Mouse (Mus musculus): Measurements from ENCODE around the gene Smarcd2. TPM values are rescaled to one million over a fixed set of nuclear protein-coding genes. Genes with fewer than 3 reads are reported as not detected.

Gene Smarcd2
- polyA plus RNA-seq, 1 experiment from 2014 or later: 58.1 TPM

DNA sequence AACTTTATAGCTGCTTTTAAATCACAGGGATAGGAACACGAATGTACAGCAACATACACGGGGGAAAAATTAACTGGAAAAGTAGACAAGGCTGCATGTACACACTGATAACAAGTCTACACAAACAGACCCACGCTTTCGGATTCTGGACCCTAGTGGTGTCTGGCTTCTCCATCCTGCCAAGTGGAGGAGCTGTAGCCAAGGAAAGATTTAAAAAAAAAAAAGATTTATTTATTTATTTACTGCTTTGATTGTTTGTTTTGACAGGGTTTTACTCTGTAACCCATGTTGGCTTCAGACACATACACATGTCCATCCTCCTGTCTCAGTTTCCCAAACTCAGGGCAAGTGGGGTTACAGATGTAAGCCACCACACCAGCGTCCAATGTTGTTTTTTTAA is 34.7 kb upstream of the Smarcd2 start:
- Histone ChIP-seq H3K27me3 (ENCODE audit: control insufficient read depth, insufficient read depth, low read length) (no peaks in the 10 kb centered on the region), H3K4me3 (replicated peaks; ENCODE audit: low read length) (no peak overlapping the region), H3K27ac (ENCODE audit: low read length) (no peak overlapping the region), H3K36me3 (ENCODE audit: control insufficient read depth, insufficient read depth, low read length) (no peaks in the 10 kb centered on the region), H3K9ac (ENCODE audit: low read length) (no peak overlapping the region), H3K4me1 (ENCODE audit: control insufficient read depth, insufficient read depth, low read length) (no peaks in the 10 kb centered on the region), H3K9me3 (replicated peaks; ENCODE audit: control insufficient read depth, low read length) (no peaks in the 10 kb centered on the region), H3K4me2 (ENCODE audit: low read depth, low read length) (no peak overlapping the region)
- no peak for ATAC-seq (ENCODE audit: insufficient read depth, low FRiP score)
- 59% methylated on average over 5 of the region's 5 CpGs for WGBS

DNA sequence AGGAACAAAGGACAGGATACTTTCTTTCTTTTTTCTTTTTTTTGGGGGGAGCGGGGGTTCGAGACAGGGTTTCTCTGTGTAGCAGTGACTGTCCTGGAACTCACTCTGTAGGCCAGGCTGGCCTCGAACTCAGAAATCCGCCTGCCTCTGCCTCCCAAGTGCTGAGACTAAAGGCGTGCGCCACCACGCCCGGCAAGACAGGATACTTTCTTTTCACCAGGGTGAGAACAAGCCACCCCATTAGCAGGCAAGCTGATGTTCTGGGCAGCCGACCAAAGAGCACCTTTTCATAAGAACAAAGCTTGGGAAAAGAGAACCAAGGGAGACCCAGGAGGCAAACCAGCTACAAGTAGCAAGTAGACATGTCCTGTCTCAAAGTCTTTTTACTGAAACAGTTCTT is 34.0 kb upstream of the Smarcd2 start:
- no peak overlapping the region for H3K27ac ChIP-seq (ENCODE audit: low read length)
- H3K9me3 ChIP-seq (replicated peaks; ENCODE audit: control insufficient read depth, low read length): no peaks in the 10 kb centered on the region
- H3K36me3 ChIP-seq (ENCODE audit: control insufficient read depth, insufficient read depth, low read length): no peaks in the 10 kb centered on the region
- no peaks in the 10 kb centered on the region for H3K27me3 ChIP-seq (ENCODE audit: control insufficient read depth, insufficient read depth, low read length)
- H3K9ac ChIP-seq (ENCODE audit: low read length): no peak overlapping the region
- no peak overlapping the region for H3K4me2 ChIP-seq (ENCODE audit: low read depth, low read length)
- WGBS: 80% methylated on average over 9 of the region's 9 CpGs
- no peaks in the 10 kb centered on the region for H3K4me1 ChIP-seq (ENCODE audit: control insufficient read depth, insufficient read depth, low read length)
- no peak for ATAC-seq (ENCODE audit: insufficient read depth, low FRiP score)
- no peak overlapping the region for H3K4me3 ChIP-seq (replicated peaks; ENCODE audit: low read length)

DNA sequence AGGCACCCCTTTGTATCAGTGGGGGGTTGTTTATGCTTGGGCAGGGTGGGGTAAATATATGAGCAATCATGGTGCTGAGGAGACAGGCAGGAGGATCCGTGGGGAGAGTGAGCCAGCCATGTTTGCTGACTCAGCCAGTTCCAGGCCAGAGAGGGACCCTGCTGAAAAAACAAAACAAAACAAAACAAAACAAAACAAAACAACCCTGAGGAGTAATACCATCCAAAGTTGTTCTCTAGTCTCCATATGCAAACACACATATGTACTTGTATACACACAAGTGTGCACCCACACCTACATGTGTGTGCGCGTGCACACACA is 33.3 kb upstream of the Smarcd2 start:
- no peak overlapping the region for H3K4me3 ChIP-seq (replicated peaks; ENCODE audit: low read length)
- H3K27ac ChIP-seq (ENCODE audit: low read length): no peak overlapping the region
- ATAC-seq (ENCODE audit: insufficient read depth, low FRiP score): no peak
- WGBS: 74% methylated on average over 3 of the region's 3 CpGs
- H3K36me3 ChIP-seq (ENCODE audit: control insufficient read depth, insufficient read depth, low read length): no peaks in the 10 kb centered on the region
- no peaks in the 10 kb centered on the region for H3K4me1 ChIP-seq (ENCODE audit: control insufficient read depth, insufficient read depth, low read length)
- H3K27me3 ChIP-seq (ENCODE audit: control insufficient read depth, insufficient read depth, low read length): no peaks in the 10 kb centered on the region
- H3K4me2 ChIP-seq (ENCODE audit: low read depth, low read length): no peak overlapping the region
- no peaks in the 10 kb centered on the region for H3K9me3 ChIP-seq (replicated peaks; ENCODE audit: control insufficient read depth, low read length)
- no peak overlapping the region for H3K9ac ChIP-seq (ENCODE audit: low read length)

DNA sequence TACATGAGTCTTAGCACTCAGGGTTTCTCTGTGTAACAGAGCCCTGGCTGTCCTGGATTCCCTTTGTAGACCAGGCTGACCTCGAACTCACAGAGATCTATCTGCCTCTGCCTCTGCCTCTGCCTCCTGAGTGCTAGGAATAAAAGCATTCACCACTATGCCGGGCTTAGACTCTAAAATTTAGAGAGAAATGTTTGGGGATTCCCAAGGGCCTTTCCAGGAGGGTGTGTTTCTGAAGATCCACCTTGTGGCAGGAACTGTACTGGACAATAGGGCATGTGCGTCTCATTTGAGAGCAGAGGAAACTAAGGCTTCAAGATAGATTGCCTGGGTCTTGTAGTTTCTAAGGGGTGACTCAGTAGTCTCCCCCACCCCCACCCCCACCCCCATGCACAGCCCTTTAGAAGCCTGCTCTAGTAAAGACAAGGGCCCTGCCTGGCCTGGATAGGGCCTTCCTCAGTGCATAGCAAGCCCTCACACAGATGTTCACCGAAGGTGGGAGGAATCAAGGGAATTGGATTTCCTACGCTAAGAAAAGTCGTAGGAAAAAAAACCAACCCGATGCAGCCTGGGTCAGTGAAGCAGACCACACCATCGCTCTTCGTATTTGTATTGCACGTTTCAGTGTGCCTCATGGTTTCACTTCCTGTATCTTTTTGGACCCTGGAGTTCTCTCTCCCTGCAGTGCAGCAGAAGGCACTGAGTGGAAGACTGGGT is 32.7 kb upstream of the Smarcd2 start:
- Histone ChIP-seq H3K36me3 (ENCODE audit: control insufficient read depth, insufficient read depth, low read length) (no peaks in the 10 kb centered on the region), H3K4me2 (ENCODE audit: low read depth, low read length) (no peak overlapping the region), H3K4me3 (replicated peaks; ENCODE audit: low read length) (no peak overlapping the region), H3K9me3 (replicated peaks; ENCODE audit: control insufficient read depth, low read length) (no peaks in the 10 kb centered on the region), H3K9ac (ENCODE audit: low read length) (no peak overlapping the region), H3K4me1 (ENCODE audit: control insufficient read depth, insufficient read depth, low read length) (no peaks in the 10 kb centered on the region), H3K27ac (ENCODE audit: low read length) (no peak overlapping the region), H3K27me3 (ENCODE audit: control insufficient read depth, insufficient read depth, low read length) (no peaks in the 10 kb centered on the region)
- 74% methylated on average over 10 of the region's 10 CpGs for WGBS
- no peak for ATAC-seq (ENCODE audit: insufficient read depth, low FRiP score)

DNA sequence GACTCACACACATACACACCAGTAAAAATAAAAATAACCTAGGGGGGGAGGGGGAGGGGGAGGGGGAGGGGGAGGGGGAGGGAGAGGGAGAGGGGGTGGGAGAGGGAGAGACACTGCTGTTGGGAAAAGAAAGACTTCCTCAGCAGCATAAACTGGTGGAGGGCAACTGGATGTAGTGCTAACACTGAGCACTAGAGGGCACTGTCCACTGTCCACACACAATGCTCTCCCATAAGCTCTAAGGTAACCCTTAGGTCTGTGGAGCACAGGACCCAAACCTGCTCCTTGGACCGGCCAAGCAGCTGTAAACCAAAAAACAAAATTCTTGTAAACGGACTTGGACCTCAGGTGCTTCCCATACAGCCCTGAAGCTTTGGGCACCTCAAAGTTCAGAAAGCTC is 29.9 kb upstream of the Smarcd2 start:
- no peaks in the 10 kb centered on the region for H3K36me3 ChIP-seq (ENCODE audit: control insufficient read depth, insufficient read depth, low read length)
- no peak overlapping the region for H3K4me3 ChIP-seq (replicated peaks; ENCODE audit: low read length)
- H3K9me3 ChIP-seq (replicated peaks; ENCODE audit: control insufficient read depth, low read length): no peaks in the 10 kb centered on the region
- WGBS: 14% methylated on average over 2 of the region's 2 CpGs
- no peak for ATAC-seq (ENCODE audit: insufficient read depth, low FRiP score)
- no peak overlapping the region for H3K27ac ChIP-seq (ENCODE audit: low read length)
- H3K27me3 ChIP-seq (ENCODE audit: control insufficient read depth, insufficient read depth, low read length): no peaks in the 10 kb centered on the region
- no peak overlapping the region for H3K9ac ChIP-seq (ENCODE audit: low read length)
- H3K4me1 ChIP-seq (ENCODE audit: control insufficient read depth, insufficient read depth, low read length): no peaks in the 10 kb centered on the region
- no peak overlapping the region for H3K4me2 ChIP-seq (ENCODE audit: low read depth, low read length)

DNA sequence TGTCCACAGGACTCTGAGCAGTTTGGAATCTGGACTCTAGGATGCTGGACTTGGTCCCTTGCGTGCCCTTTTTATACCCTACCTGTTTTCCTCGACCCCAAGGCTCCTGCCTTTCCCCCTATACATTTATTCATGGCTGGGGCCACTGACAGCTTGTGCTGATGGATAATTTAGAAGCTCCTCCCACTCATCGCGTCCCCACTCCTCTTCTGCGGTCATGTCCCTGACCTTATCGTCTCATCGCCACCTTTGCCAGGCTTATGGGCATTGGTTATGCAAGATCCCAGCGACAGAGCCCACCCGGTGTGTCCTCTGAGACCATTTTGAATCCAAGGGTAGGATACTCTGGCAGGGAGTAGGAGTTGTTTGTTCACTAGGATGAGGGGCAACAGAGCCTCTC is 29.0 kb upstream of the Smarcd2 start, which contains the start of gene Gh:
Gene Gh, minus strand, starts transcription at position 101 of the 400 bp plus-strand sequence.
- Histone ChIP-seq H3K36me3 (ENCODE audit: control insufficient read depth, insufficient read depth, low read length) (no peaks in the 10 kb centered on the region), H3K4me3 (replicated peaks; ENCODE audit: low read length) (no peak within 1 kb of the TSS), H3K27ac (ENCODE audit: low read length) (no peak within 1 kb of the TSS), H3K4me2 (ENCODE audit: low read depth, low read length) (no peak within 1 kb of the TSS), H3K4me1 (ENCODE audit: control insufficient read depth, insufficient read depth, low read length) (no peaks in the 10 kb centered on the region), H3K9ac (ENCODE audit: low read length) (no peak within 1 kb of the TSS), H3K9me3 (replicated peaks; ENCODE audit: control insufficient read depth, low read length) (no peaks in the 10 kb centered on the region), H3K27me3 (ENCODE audit: control insufficient read depth, insufficient read depth, low read length) (no peaks in the 10 kb centered on the region)
- ATAC-seq (ENCODE audit: insufficient read depth, low FRiP score): no peak
- WGBS: 82% methylated on average over 9 of the region's 9 CpGs

DNA sequence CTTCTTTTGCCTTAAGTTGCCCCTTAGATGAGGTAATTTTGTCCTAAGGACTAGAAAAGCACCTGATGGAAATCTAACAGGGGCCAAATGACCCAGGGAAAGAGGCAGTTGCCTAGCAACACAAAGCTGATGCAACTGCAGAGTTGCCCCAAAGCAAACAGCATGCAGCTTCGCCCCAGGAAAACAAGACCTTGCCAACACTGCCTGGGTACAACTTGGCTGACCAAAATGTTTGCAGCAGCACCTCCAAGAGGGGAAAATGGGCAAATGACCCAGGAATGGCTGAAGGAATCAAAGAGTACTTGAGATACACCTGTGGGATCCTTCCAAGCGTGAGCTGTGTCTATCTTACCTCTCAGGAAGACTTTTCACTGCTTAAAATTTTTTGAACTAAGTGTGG is 19.1 kb upstream of the Smarcd2 start:
- H3K9me3 ChIP-seq (replicated peaks; ENCODE audit: control insufficient read depth, low read length): no peaks in the 10 kb centered on the region
- 83% methylated on average over 2 of the region's 2 CpGs for WGBS
- peaks cover 7% of the 10 kb centered on the region; the same call in 1 of the 2 replicates for H3K4me1 ChIP-seq (ENCODE audit: control insufficient read depth, insufficient read depth, low read length)
- no peak overlapping the region for H3K9ac ChIP-seq (ENCODE audit: low read length)
- H3K4me3 ChIP-seq (replicated peaks; ENCODE audit: low read length): no peak overlapping the region
- H3K27ac ChIP-seq (ENCODE audit: low read length): no peak overlapping the region
- ATAC-seq (ENCODE audit: insufficient read depth, low FRiP score): no peak
- no peak overlapping the region for H3K4me2 ChIP-seq (ENCODE audit: low read depth, low read length)
- no peaks in the 10 kb centered on the region for H3K36me3 ChIP-seq (ENCODE audit: control insufficient read depth, insufficient read depth, low read length)
- H3K27me3 ChIP-seq (ENCODE audit: control insufficient read depth, insufficient read depth, low read length): no peaks in the 10 kb centered on the region

DNA sequence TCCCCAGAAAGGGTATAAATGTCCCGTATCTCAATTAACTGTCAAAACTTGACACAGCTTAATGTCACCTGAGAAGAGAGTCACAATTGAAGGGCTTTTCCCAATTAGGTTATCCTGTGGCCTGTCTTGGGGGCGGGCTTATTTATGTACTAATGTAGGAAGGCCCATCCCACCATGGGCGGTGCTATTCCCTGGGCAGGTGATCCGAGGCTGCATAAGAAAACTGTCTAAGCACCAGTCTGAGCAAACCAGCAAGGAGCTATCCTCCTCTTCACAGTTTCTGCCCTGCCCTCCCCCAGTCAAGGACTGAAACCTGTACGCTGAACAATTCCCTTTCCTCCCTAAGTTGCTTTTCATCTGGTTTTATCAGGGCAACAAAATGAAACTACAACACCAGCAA is 17.6 kb upstream of the Smarcd2 start:
- Histone ChIP-seq H3K9me3 (replicated peaks; ENCODE audit: control insufficient read depth, low read length) (no peaks in the 10 kb centered on the region), H3K4me3 (replicated peaks; ENCODE audit: low read length) (no peak overlapping the region)
- 93% methylated on average over 5 of the region's 5 CpGs for WGBS

DNA sequence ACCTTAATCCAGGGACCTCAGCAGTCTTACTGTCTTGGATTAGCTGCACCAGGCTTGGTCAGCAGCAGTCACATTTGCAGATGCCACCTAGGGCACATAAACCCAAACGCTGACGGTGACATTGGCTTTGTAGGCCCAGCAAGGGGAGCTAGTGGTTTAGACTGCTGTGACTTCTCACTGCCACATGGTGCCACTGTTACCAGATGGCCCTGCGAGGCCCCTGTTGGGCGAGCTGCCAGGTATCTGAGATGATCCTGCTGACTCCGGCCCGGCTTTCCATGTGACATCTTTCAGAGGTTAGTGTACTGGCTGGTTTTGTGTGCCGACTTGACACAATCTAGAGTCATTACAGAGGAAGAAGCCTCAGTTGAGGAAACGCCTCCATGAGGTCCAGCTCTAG is 16.6 kb upstream of the Smarcd2 start:
- peaks cover 8% of the 10 kb centered on the region; the same call in 1 of the 2 replicates for H3K4me1 ChIP-seq (ENCODE audit: control insufficient read depth, insufficient read depth, low read length)
- H3K9ac ChIP-seq (ENCODE audit: low read length): no peak overlapping the region
- H3K4me3 ChIP-seq (replicated peaks; ENCODE audit: low read length): no peak overlapping the region
- H3K36me3 ChIP-seq (ENCODE audit: control insufficient read depth, insufficient read depth, low read length): no peaks in the 10 kb centered on the region
- H3K4me2 ChIP-seq (ENCODE audit: low read depth, low read length): no peak overlapping the region
- 49% methylated on average over 8 of the region's 8 CpGs for WGBS
- no peaks in the 10 kb centered on the region for H3K9me3 ChIP-seq (replicated peaks; ENCODE audit: control insufficient read depth, low read length)
- no peak for ATAC-seq (ENCODE audit: insufficient read depth, low FRiP score)
- H3K27ac ChIP-seq (ENCODE audit: low read length): no peak overlapping the region
- no peaks in the 10 kb centered on the region for H3K27me3 ChIP-seq (ENCODE audit: control insufficient read depth, insufficient read depth, low read length)

More for the DNA sequence above, 17.6 kb upstream of the Smarcd2 start:
- ATAC-seq (ENCODE audit: insufficient read depth, low FRiP score): no peak
- no peaks in the 10 kb centered on the region for H3K27me3 ChIP-seq (ENCODE audit: control insufficient read depth, insufficient read depth, low read length)
- H3K36me3 ChIP-seq (ENCODE audit: control insufficient read depth, insufficient read depth, low read length): no peaks in the 10 kb centered on the region
- H3K4me1 ChIP-seq (ENCODE audit: control insufficient read depth, insufficient read depth, low read length): peaks cover 8% of the 10 kb centered on the region; the same call in 1 of the 2 replicates
- no peak overlapping the region for H3K9ac ChIP-seq (ENCODE audit: low read length)
- no peak overlapping the region for H3K27ac ChIP-seq (ENCODE audit: low read length)
- H3K4me2 ChIP-seq (ENCODE audit: low read depth, low read length): no peak overlapping the region
